Mouse (Mus musculus): ENCODE measurements at regions not wholly inside any gene's neighbourhood (a gene's known extent, or its start where the extent isn't known, plus 50 kb on each side); places are given as distances from the start of the nearest gene placed in this dataset.
A peak's percentile ranks its signal among the peaks of the same experiment; 100 is the strongest.

GRCm38 (mm10) chr11:44272268-44272667 lies 127.6 kb upstream of the Il12b start:
- H3K27ac ChIP-seq = no peak overlapping the region
- no peak for ATAC-seq (ENCODE audit: low FRiP score, low read depth)
- H3K9me3 ChIP-seq = no peaks in the 10 kb centered on the region
- H3K4me1 ChIP-seq = no peaks in the 10 kb centered on the region
- no peak overlapping the region for H3K4me2 ChIP-seq (replicated peaks)
- no peaks in the 10 kb centered on the region for H3K36me3 ChIP-seq
- no peak overlapping the region for H3K4me3 ChIP-seq
- no peaks in the 10 kb centered on the region for H3K27me3 ChIP-seq (replicated peaks)
- no peak overlapping the region for H3K9ac ChIP-seq

- H3K27me3 ChIP-seq (replicated peaks) = no peaks in the 10 kb centered on the region
- H3K9ac ChIP-seq = no peak overlapping the region
- no peak overlapping the region for H3K4me2 ChIP-seq (replicated peaks)
- no peaks in the 10 kb centered on the region for H3K36me3 ChIP-seq
- WGBS = 87% methylated on average over 7 of the region's 7 CpGs
- no peaks in the 10 kb centered on the region for H3K9me3 ChIP-seq
- no peaks in the 10 kb centered on the region for H3K4me1 ChIP-seq
- no peak overlapping the region for H3K4me3 ChIP-seq
- ATAC-seq (ENCODE audit: low FRiP score, low read depth) = no peak
- H3K27ac ChIP-seq = no peak overlapping the region
Measured at GRCm38 (mm10) chr11:44278521-44279208, 121.2 kb upstream of the Il12b start.

GRCm38 (mm10) chr11:44285961-44286360 lies 113.9 kb upstream of the Il12b start:
- H3K9ac ChIP-seq = no peak overlapping the region
- no peaks in the 10 kb centered on the region for H3K36me3 ChIP-seq

GRCm38 (mm10) chr11:44288825-44289224 lies 111.0 kb upstream of the Il12b start:
- Histone ChIP-seq H3K36me3 (no peaks in the 10 kb centered on the region), H3K4me2 (replicated peaks) (no peak overlapping the region), H3K9me3 (no peaks in the 10 kb centered on the region), H3K27ac (no peak overlapping the region), H3K27me3 (replicated peaks) (no peaks in the 10 kb centered on the region), H3K4me3 (no peak overlapping the region), H3K4me1 (no peaks in the 10 kb centered on the region), H3K9ac (no peak overlapping the region)
- WGBS = 76% methylated on average over 1 of the region's 1 CpGs
- no peak for ATAC-seq (ENCODE audit: low FRiP score, low read depth)

More at GRCm38 (mm10) chr11:44285961-44286360, 113.9 kb upstream of the Il12b start:
- no peaks in the 10 kb centered on the region for H3K9me3 ChIP-seq
- WGBS = 73% methylated on average over 2 of the region's 2 CpGs
- no peak overlapping the region for H3K27ac ChIP-seq
- no peaks in the 10 kb centered on the region for H3K27me3 ChIP-seq (replicated peaks)
- H3K4me1 ChIP-seq = no peaks in the 10 kb centered on the region
- H3K4me2 ChIP-seq (replicated peaks) = no peak overlapping the region
- no peak overlapping the region for H3K4me3 ChIP-seq
- no peak for ATAC-seq (ENCODE audit: low FRiP score, low read depth)

- Histone ChIP-seq H3K4me2 (replicated peaks) (no peak overlapping the region), H3K4me1 (no peaks in the 10 kb centered on the region), H3K27me3 (replicated peaks) (no peaks in the 10 kb centered on the region), H3K4me3 (no peak overlapping the region), H3K27ac (no peak overlapping the region), H3K36me3 (no peaks in the 10 kb centered on the region), H3K9ac (no peak overlapping the region), H3K9me3 (no peaks in the 10 kb centered on the region)
- no peak for ATAC-seq (ENCODE audit: low FRiP score, low read depth)
- 88% methylated on average over 8 of the region's 8 CpGs for WGBS
Measured at GRCm38 (mm10) chr11:44303786-44304185, 96.1 kb upstream of the Il12b start.

GRCm38 (mm10) chr11:44316061-44316460 lies 83.8 kb upstream of the Il12b start:
- WGBS = 35% methylated on average over 8 of the region's 8 CpGs
- Histone ChIP-seq H3K27me3 (replicated peaks) (no peaks in the 10 kb centered on the region), H3K9me3 (no peaks in the 10 kb centered on the region), H3K4me3 (no peak overlapping the region), H3K4me2 (replicated peaks) (no peak overlapping the region), H3K36me3 (no peaks in the 10 kb centered on the region), H3K4me1 (no peaks in the 10 kb centered on the region), H3K9ac (no peak overlapping the region), H3K27ac (no peak overlapping the region)
- no peak for ATAC-seq (ENCODE audit: low FRiP score, low read depth)

- H3K4me1 ChIP-seq = no peaks in the 10 kb centered on the region
- ATAC-seq (ENCODE audit: low FRiP score, low read depth) = no peak
- no peaks in the 10 kb centered on the region for H3K27me3 ChIP-seq (replicated peaks)
- no peaks in the 10 kb centered on the region for H3K9me3 ChIP-seq
- 83% methylated on average over 3 of the region's 3 CpGs for WGBS
- H3K4me3 ChIP-seq = no peak overlapping the region
- no peaks in the 10 kb centered on the region for H3K36me3 ChIP-seq
- no peak overlapping the region for H3K4me2 ChIP-seq (replicated peaks)
- H3K9ac ChIP-seq = no peak overlapping the region
- H3K27ac ChIP-seq = no peak overlapping the region
Measured at GRCm38 (mm10) chr11:44319136-44319535, 80.7 kb upstream of the Il12b start.

GRCm38 (mm10) chr11:44323314-44323713 lies 76.5 kb upstream of the Il12b start:
- H3K4me3 ChIP-seq = no peak overlapping the region
- no peaks in the 10 kb centered on the region for H3K27me3 ChIP-seq (replicated peaks)
- H3K4me2 ChIP-seq (replicated peaks) = no peak overlapping the region
- no peaks in the 10 kb centered on the region for H3K9me3 ChIP-seq
- WGBS = 71% methylated on average over 2 of the region's 2 CpGs
- no peak overlapping the region for H3K9ac ChIP-seq
- H3K36me3 ChIP-seq = no peaks in the 10 kb centered on the region
- ATAC-seq (ENCODE audit: low FRiP score, low read depth) = no peak
- H3K27ac ChIP-seq = no peak overlapping the region
- H3K4me1 ChIP-seq = no peaks in the 10 kb centered on the region

GRCm38 (mm10) chr11:44325066-44325465 lies 74.8 kb upstream of the Il12b start:
- Histone ChIP-seq H3K36me3 (no peaks in the 10 kb centered on the region), H3K9me3 (no peaks in the 10 kb centered on the region), H3K9ac (no peak overlapping the region), H3K27me3 (replicated peaks) (no peaks in the 10 kb centered on the region), H3K4me2 (replicated peaks) (no peak overlapping the region), H3K4me1 (no peaks in the 10 kb centered on the region), H3K27ac (no peak overlapping the region), H3K4me3 (no peak overlapping the region)
- WGBS = 93% methylated on average over 4 of the region's 4 CpGs
- ATAC-seq (ENCODE audit: low FRiP score, low read depth) = no peak

- Histone ChIP-seq H3K4me3 (no peak overlapping the region), H3K9me3 (no peaks in the 10 kb centered on the region), H3K9ac (no peak overlapping the region), H3K27ac (no peak overlapping the region), H3K36me3 (no peaks in the 10 kb centered on the region), H3K4me2 (replicated peaks) (no peak overlapping the region), H3K27me3 (replicated peaks) (no peaks in the 10 kb centered on the region), H3K4me1 (no peaks in the 10 kb centered on the region)
- no peak for ATAC-seq (ENCODE audit: low FRiP score, low read depth)
- WGBS = 92% methylated on average over 11 of the region's 11 CpGs
Measured at GRCm38 (mm10) chr11:44325525-44325924, 74.3 kb upstream of the Il12b start.

GRCm38 (mm10) chr11:44329503-44329902 lies 70.4 kb upstream of the Il12b start:
- Histone ChIP-seq H3K9ac (no peak overlapping the region), H3K27me3 (replicated peaks) (no peaks in the 10 kb centered on the region), H3K9me3 (no peaks in the 10 kb centered on the region), H3K27ac (no peak overlapping the region), H3K36me3 (no peaks in the 10 kb centered on the region), H3K4me1 (no peaks in the 10 kb centered on the region), H3K4me2 (replicated peaks) (no peak overlapping the region), H3K4me3 (no peak overlapping the region)
- 89% methylated on average over 4 of the region's 4 CpGs for WGBS
- no peak for ATAC-seq (ENCODE audit: low FRiP score, low read depth)

- no peak overlapping the region for H3K4me3 ChIP-seq
- H3K27ac ChIP-seq = no peak overlapping the region
- WGBS = 57% methylated on average over 6 of the region's 6 CpGs
- no peaks in the 10 kb centered on the region for H3K9me3 ChIP-seq
- H3K27me3 ChIP-seq (replicated peaks) = no peaks in the 10 kb centered on the region
- no peaks in the 10 kb centered on the region for H3K36me3 ChIP-seq
- H3K9ac ChIP-seq = no peak overlapping the region
- ATAC-seq (ENCODE audit: low FRiP score, low read depth) = peak; percentile 56
- H3K4me2 ChIP-seq (replicated peaks) = no peak overlapping the region
- H3K4me1 ChIP-seq = no peaks in the 10 kb centered on the region
Measured at GRCm38 (mm10) chr11:44330438-44330837, 69.4 kb upstream of the Il12b start.

All from neural tube, embryonic 12.5 days (tissue).